Mouse (Mus musculus) gastrocnemius, postnatal 10 days (tissue): ENCODE measurements at regions not wholly inside any gene's neighbourhood (a gene's known extent, or its start where the extent isn't known, plus 50 kb on each side); places are given as distances from the start of the nearest gene placed in this dataset.

Experiments used
- DNase-seq: peaks from one replicate; pipeline ENCODE4 v3.0.0; 2021; ENCODE audit warnings: mixed read lengths

GRCm38 (mm10) chr17:31776949-31777607 is 78.5 kb downstream of the Sik1 start:
- peak; percentile 44 for DNase-seq

DNA sequence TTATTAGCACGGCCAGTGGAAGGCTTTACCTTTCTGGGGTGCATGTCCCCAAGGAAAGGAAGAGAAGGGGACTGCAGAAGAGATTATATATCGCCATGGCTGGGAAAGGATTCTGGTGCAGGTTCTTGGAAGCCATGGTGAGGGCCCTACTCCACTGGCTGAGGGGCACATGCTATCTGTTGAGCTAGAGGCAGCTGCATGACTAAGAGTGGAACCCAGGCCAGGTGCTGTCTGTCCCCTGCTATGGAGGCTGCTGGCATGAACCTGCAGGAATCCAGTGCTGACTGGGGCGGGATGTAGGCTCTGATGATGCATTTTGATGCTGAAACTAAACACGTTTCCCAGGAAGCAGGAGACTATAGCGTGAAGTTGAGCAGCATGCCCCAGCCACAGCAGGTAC is 77.9 kb downstream of the Sik1 start:
- DNase-seq = no peak

- DNase-seq = no peak
Observed at GRCm38 (mm10) chr17:31779466-31779865, 76.1 kb downstream of the Sik1 start.

- no peak for DNase-seq
Observed at GRCm38 (mm10) chr17:31782251-31782650, 73.4 kb downstream of the Sik1 start.

DNA sequence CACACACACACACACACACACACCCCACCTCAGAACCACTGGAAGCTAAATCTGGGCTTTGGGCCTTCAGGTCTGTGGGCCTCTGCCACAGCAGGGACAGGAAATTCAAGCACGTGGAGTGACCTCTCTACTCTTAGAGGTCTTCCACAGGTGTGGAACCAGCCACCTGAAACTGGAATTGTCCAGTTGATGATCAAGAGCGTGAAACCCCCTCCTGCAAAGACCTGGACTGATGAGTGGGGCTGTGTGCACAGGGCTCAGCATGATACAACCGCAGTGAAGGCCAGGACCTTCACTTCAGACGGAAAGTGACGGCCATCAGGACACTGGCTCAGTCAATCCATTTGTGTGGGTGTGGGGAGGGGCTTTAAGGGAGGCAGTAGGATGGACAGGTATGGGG is 72.5 kb downstream of the Sik1 start:
- DNase-seq = no peak

GRCm38 (mm10) chr17:31788316-31788715 is 67.3 kb downstream of the Sik1 start:
- peak; percentile 58 for DNase-seq

- DNase-seq = no peak
Observed at GRCm38 (mm10) chr17:31789068-31789583, 66.5 kb downstream of the Sik1 start.

- no peak for DNase-seq
Observed at GRCm38 (mm10) chr17:31789906-31790279, 65.7 kb downstream of the Sik1 start.

GRCm38 (mm10) chr17:31790280-31791063 is 65.1 kb downstream of the Sik1 start:
- DNase-seq = peak; percentile 58

GRCm38 (mm10) chr17:31791656-31792055 is 63.9 kb downstream of the Sik1 start:
- no peak for DNase-seq

- no peak for DNase-seq
Observed at GRCm38 (mm10) chr17:31793040-31793439, 62.6 kb downstream of the Sik1 start.

DNA sequence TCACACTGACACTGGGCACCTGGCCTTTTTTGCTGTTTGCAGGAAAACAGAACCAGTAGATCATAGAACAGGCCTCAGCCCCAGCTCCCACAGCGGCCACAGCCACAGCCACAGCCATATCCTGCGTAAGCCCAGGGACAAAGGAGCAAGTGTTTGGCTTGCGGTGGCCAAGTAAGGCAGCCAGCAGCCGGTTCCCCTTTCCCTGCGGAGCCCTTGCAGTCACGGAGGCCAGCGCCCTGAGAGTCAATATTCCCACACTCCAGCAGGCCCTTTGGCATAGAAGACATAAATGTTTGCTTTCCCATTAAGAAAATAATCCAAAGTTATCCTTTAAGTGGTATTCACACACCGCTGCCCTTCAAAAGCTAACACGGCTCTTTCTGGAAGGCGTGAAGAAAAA is 62.1 kb downstream of the Sik1 start:
- peak; percentile 47 for DNase-seq

GRCm38 (mm10) chr17:31793964-31794363 is 61.6 kb downstream of the Sik1 start:
- DNase-seq = no peak
